Mouse (Mus musculus) myocyte (in vitro differentiated cells): ENCODE data around the gene Vps52.

ENCODE experiments used
- CEBPB ChIP-seq: IDR thresholded peaks from 2 replicates; pipeline ENCODE4 v1.6.1; 2011; ENCODE audit warnings: mild to moderate bottlenecking, moderate library complexity; ENCODE audit not compliant: poor library complexity, insufficient read depth, severe bottlenecking
- E2F4 ChIP-seq: IDR thresholded peaks from one replicate; pipeline ENCODE4 v1.6.1; 2011; ENCODE audit warnings: mild to moderate bottlenecking, control low read depth, moderate library complexity; ENCODE audit not compliant: insufficient read depth
- MAX ChIP-seq: IDR thresholded peaks from one replicate; pipeline ENCODE4 v1.6.1; 2011; ENCODE audit warnings: low read depth, mild to moderate bottlenecking, control low read depth
- MYOD1 ChIP-seq, 3 experiments: IDR thresholded peaks; one replicate each; pipeline ENCODE4 v1.6.1; 2011; ENCODE audit warnings: control low read depth in 2 of 3, low read depth in 2 of 3, mild to moderate bottlenecking in 2 of 3, moderate library complexity in 1 of 3; ENCODE audit not compliant: insufficient read length in 2 of 3, control insufficient read depth in 1 of 3
- MYOG ChIP-seq, 3 experiments: IDR thresholded peaks; one replicate each; pipeline ENCODE4 v1.6.1; 2011; ENCODE audit warnings: control low read depth in 2 of 3, low read depth in 2 of 3, mild to moderate bottlenecking in 2 of 3; ENCODE audit not compliant: insufficient read length in 2 of 3, control insufficient read depth in 1 of 3, insufficient read depth in 1 of 3
- POLR2A ChIP-seq: IDR thresholded peaks from one replicate; pipeline ENCODE4 v1.6.1; 2011; ENCODE audit warnings: low read depth, mild to moderate bottlenecking, control low read depth, moderate library complexity; ENCODE audit not compliant: insufficient read length
- POLR2AphosphoS2 ChIP-seq: IDR thresholded peaks from one replicate; pipeline ENCODE4 v1.6.1; 2011; ENCODE audit warnings: low read depth, control low read depth; ENCODE audit not compliant: insufficient read length
- REST ChIP-seq: IDR thresholded peaks from one replicate; pipeline ENCODE4 v1.6.1; 2011; ENCODE audit warnings: mild to moderate bottlenecking, control low read depth, moderate library complexity; ENCODE audit not compliant: insufficient read depth, insufficient read length
- SRF ChIP-seq: IDR thresholded peaks from one replicate; pipeline ENCODE4 v1.6.1; 2011; ENCODE audit warnings: low read depth; ENCODE audit not compliant: control insufficient read depth, insufficient read length
- TCF12 ChIP-seq: IDR thresholded peaks from one replicate; pipeline ENCODE4 v1.6.1; 2011; ENCODE audit warnings: mild to moderate bottlenecking, control low read depth; ENCODE audit not compliant: poor library complexity, insufficient read depth, severe bottlenecking
- USF1 ChIP-seq: IDR thresholded peaks from one replicate; pipeline ENCODE4 v1.6.1; 2011; ENCODE audit warnings: low read depth, mild to moderate bottlenecking, control low read depth, moderate library complexity

GRCm38 (mm10) chr17:33948905-33949537, 6.6 kb upstream of the Vps52 start:
- TF ChIP-seq TCF12 (no peak), POLR2A (no peak), USF1 (no peak), MYOD1 (IDR thresholded peaks at IDR 0.05; ENCODE audit: control insufficient read depth in 1 of 3, insufficient read length in 2 of 3, low read depth in 2 of 3) (no peak), MYOG (IDR thresholded peaks at IDR 0.05; ENCODE audit: control insufficient read depth in 1 of 3, insufficient read depth in 1 of 3, insufficient read length in 2 of 3, low read depth in 2 of 3) (no peak), REST (no peak), MAX (no peak), POLR2AphosphoS2 (no peak), CEBPB (no peak), E2F4 (no peak), SRF (no peak)
